Mouse (Mus musculus) heart, embryonic 14.5 days (tissue): ENCODE data around the gene Mpped2. TPM values are rescaled to one million over a fixed set of nuclear protein-coding genes. Genes with fewer than 3 reads are reported as not detected.
A peak's percentile ranks its signal among the peaks of the same experiment; 100 is the strongest.

ENCODE experiments used
- ATAC-seq: fragments of 200-750 bp; cut with Nextera tagmentation; 2 replicates; pipeline ENCODE4 v1.8.0; 2017; ENCODE audit warnings: low read depth, moderate TSS enrichment; ENCODE audit not compliant: insufficient number of reproducible peaks, insufficient read depth, low FRiP score
- H3K27ac ChIP-seq, 2 experiments: fragments of 200-500 bp in 1 of 2; fragments of 300-500 bp in 1 of 2; sonication (generic) in 1 of 2; replicated peaks in 1 of 2; 2 replicates each; pipeline ENCODE4 v1.5.1; 2012 to 2014; ENCODE audit warnings: low read depth in 2 of 2, low read length in 2 of 2, control low read depth in 1 of 2, mild to moderate bottlenecking in 1 of 2, mixed read lengths in 1 of 2; ENCODE audit not compliant: control insufficient read depth in 1 of 2, insufficient read depth in 1 of 2
- H3K27me3 ChIP-seq: fragments of 300-500 bp; sonication (generic); 2 replicates; pipeline ENCODE4 v1.6.1; 2014; ENCODE audit warnings: mild to moderate bottlenecking, low read length, control low read depth; ENCODE audit not compliant: control insufficient read depth, insufficient read depth
- H3K36me3 ChIP-seq: fragments of 300-500 bp; sonication (generic); 2 replicates; pipeline ENCODE4 v1.6.1; 2014; ENCODE audit warnings: mild to moderate bottlenecking, control low read depth, low read length, mixed read lengths; ENCODE audit not compliant: control insufficient read depth, insufficient read depth
- H3K4me1 ChIP-seq, 2 experiments: fragments of 200-500 bp in 1 of 2; fragments of 300-500 bp in 1 of 2; sonication (generic) in 1 of 2; 2 replicates each; pipeline ENCODE4 v1.6.1; 2012 to 2014; ENCODE audit warnings: low read length in 2 of 2, control low read depth in 1 of 2, mixed read lengths in 1 of 2; ENCODE audit not compliant: control insufficient read depth in 2 of 2, insufficient read depth in 2 of 2
- H3K4me2 ChIP-seq: fragments of 300-500 bp; sonication (generic); 2 replicates; pipeline ENCODE4 v1.6.1; 2014; ENCODE audit warnings: mild to moderate bottlenecking, low read length
- H3K4me3 ChIP-seq, 2 experiments: fragments of 200-500 bp in 1 of 2; fragments of 300-500 bp in 1 of 2; sonication (generic) in 1 of 2; 2 replicates each; pipeline ENCODE4 v1.5.1; 2012 to 2014; ENCODE audit warnings: low read length in 2 of 2, mild to moderate bottlenecking in 2 of 2, control low read depth in 1 of 2, low read depth in 1 of 2, moderate library complexity in 1 of 2; ENCODE audit not compliant: control insufficient read depth in 1 of 2, insufficient read depth in 1 of 2
- H3K9ac ChIP-seq: fragments of 300-500 bp; sonication (generic); 2 replicates; pipeline ENCODE4 v1.6.1; 2014; ENCODE audit warnings: mild to moderate bottlenecking, low read length
- H3K9me3 ChIP-seq: fragments of 300-500 bp; sonication (generic); 2 replicates; pipeline ENCODE4 v1.6.1; 2016; ENCODE audit warnings: low read length, control low read depth; ENCODE audit not compliant: control insufficient read depth
- WGBS: fragments of 180-500 bp; shearing (Covaris S2); extraction: QIAGEN DNeasy Blood & Tissue Kit; methylation state at CpG from one replicate; pipeline ENCODE4 v1.1.7; 2014; 5-methylcytosine and 5-hydroxymethylcytosine counted together
- polyA plus RNA-seq: library from polyadenylated mRNA; unstranded; fragments of >200 nt; fragmentation: Nextera tagmentation; extraction: Ambion mirVana; gene quantifications from 2 replicates; pipeline ENCODE4 v1.2.1, GENCODE M21; 2014

The Mpped2 gene
- polyA plus RNA-seq, 1 experiment from 2014 or later: 68.7 TPM

DNA sequence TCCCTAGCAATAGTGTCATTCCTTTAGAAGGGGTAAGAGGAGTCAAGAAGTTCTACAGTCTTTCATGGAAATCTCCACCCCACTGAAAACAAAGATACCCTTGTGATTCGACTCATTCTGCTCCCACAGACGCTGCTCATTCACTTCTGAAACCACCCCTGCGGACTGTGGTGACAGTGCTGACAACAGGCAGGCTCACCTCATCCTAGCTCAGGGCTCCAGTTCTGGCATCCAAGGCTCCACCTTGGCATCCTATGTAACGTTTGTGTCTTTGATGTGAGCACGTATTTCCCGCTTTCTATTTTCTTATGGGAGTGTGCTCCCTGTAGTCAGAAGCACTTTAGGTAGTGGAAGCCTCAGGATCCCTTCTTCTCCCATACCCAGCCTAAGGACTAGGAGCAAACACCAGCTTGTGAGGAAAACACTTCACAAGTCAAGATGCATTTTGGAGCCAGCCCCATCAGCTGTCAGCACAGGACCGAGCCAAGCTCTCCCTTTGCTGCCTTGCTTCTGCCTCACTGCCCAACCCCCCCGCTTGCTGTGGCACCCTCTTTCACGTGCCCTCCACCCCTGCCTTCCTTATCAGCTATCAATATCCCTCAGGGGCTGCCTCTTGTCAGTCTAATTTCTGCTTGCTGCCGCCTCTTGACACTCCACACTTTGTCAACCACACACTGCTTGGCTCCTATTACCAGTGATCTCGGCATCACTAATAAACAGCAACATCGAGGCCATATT lies 135.7 kb downstream of the Mpped2 start:
- Histone ChIP-seq H3K4me3 (no peak overlapping the region), H3K9ac (0 out of 2 replicates have a peak overlapping the region, but pooled peaks have one; percentile 4), H3K36me3 (no peaks in the 10 kb centered on the region), H3K27ac (peak overlapping the region in 1 of 2 experiments; percentile 12; a peak in 1 of 4 replicates), H3K27me3 (no peaks in the 10 kb centered on the region), H3K9me3 (no peaks in the 10 kb centered on the region), H3K4me1 (peaks cover 14 to 23% of the 10 kb centered on the region in 2 experiments), H3K4me2 (peak overlapping the region; percentile 48)
- ATAC-seq: no peak
- WGBS: 22% methylated on average over 12 of the region's 12 CpGs

DNA sequence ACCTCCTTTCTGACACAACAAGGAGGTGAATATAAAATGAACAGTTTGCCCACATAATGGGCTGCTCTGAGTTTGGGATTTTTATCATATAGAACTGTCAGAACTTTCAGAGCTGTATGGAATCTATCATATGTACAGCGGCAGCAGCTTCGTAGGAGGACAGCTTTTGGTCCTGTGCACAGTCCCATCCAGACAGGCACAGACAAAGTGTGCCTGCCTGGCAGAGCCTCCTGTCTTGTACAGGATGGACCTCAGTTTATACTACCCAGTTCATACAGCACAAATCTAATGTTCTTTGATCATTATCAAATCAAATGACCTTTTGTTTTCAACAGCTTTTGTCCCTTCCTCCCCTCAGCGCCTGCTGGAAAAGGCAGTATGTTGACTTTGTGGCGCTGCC lies 136.4 kb downstream of the Mpped2 start:
- peaks cover 14 to 23% of the 10 kb centered on the region in 2 experiments for H3K4me1 ChIP-seq
- no peak overlapping the region for H3K4me3 ChIP-seq
- WGBS: 67% methylated on average over 4 of the region's 4 CpGs
- H3K27me3 ChIP-seq: no peaks in the 10 kb centered on the region
- no peak overlapping the region for H3K9ac ChIP-seq
- H3K9me3 ChIP-seq: no peaks in the 10 kb centered on the region
- peak overlapping the region; percentile 48 for H3K4me2 ChIP-seq
- ATAC-seq: no peak
- H3K27ac ChIP-seq: peak overlapping the region in 1 of 2 experiments; percentile 12; a peak in 1 of 4 replicates
- H3K36me3 ChIP-seq: no peaks in the 10 kb centered on the region

DNA sequence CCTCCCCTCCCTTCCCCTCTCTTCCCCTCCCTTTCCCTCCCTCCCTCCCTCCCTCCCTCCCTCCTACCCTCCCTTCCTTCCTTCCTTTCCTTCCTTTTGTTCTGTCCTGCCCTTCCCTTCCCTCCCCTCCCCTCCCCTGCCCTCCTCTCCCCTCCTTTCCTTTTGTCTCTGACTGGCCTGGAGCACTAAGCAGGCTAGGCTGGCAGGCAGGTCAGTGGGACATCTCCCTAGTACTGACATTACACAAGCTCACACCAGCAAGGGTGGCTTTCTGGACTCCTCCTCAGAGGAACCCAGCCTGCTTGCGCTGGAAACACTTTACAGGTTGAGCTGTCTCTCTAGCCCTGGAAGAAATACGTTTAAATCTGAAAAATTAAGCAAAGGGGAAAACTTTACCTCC lies 139.5 kb downstream of the Mpped2 start:
- WGBS: 64% methylated on average over 2 of the region's 2 CpGs
- Histone ChIP-seq H3K27me3 (no peaks in the 10 kb centered on the region), H3K4me1 (peaks cover 14 to 23% of the 10 kb centered on the region in 2 experiments), H3K36me3 (0 out of 2 replicates have a peak, but pooled peaks cover 2% of the 10 kb centered on the region), H3K9me3 (no peaks in the 10 kb centered on the region), H3K27ac (no peak overlapping the region), H3K4me3 (no peak overlapping the region), H3K4me2 (no peak overlapping the region), H3K9ac (no peak overlapping the region)
- ATAC-seq: no peak

DNA sequence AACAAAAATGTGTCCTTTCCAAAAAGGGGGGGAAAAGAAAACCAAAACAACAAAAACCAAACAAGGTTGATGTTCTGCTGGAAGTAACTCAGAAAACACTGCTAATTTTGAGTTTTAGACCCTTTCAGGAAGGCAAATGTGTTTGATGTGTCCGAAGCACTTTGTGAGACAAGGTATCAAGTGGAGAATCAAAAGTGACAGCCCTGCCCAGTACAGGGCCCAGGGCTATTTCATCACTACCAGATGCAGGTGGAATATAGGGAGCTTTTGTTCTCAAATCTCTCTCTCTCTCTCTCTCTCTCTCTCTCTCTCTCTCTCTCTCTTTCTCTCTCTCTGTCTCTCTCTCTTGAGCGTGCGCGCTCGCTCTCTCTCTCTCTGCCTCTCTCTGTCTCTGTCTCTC lies 140.1 kb downstream of the Mpped2 start:
- H3K36me3 ChIP-seq: 0 out of 2 replicates have a peak, but pooled peaks cover 2% of the 10 kb centered on the region
- peaks cover 14 to 21% of the 10 kb centered on the region in 2 experiments for H3K4me1 ChIP-seq
- WGBS: 89% methylated on average over 5 of the region's 5 CpGs
- H3K4me2 ChIP-seq: no peak overlapping the region
- no peak overlapping the region for H3K4me3 ChIP-seq
- H3K27ac ChIP-seq: no peak overlapping the region
- no peaks in the 10 kb centered on the region for H3K27me3 ChIP-seq
- ATAC-seq: no peak
- H3K9me3 ChIP-seq: no peaks in the 10 kb centered on the region
- no peak overlapping the region for H3K9ac ChIP-seq

DNA sequence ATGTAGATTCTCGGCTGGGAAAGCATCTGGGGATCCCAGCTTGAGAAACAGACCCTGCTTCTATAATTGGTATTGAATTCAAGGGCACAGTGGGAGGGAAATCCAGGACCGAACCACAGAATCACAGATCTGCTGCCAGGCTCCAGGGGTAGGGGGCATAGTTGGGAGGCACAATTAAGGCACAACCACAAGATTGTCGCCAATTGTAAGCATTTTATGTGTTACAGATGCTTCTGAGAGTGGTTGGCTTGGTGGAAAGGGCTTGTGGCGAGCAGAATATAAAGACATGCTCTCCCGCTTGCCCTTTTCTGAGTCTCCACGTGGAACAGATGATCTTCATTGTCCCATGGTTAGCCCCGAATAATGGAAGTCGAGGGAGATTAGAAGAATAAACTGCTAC lies 142.3 kb downstream of the Mpped2 start:
- Histone ChIP-seq H3K9me3 (no peaks in the 10 kb centered on the region), H3K36me3 (0 out of 2 replicates have a peak, but pooled peaks cover 2% of the 10 kb centered on the region), H3K27ac (no peak overlapping the region), H3K27me3 (no peaks in the 10 kb centered on the region), H3K4me1 (peaks cover 4 to 7% of the 10 kb centered on the region in 2 experiments), H3K4me3 (no peak overlapping the region), H3K4me2 (no peak overlapping the region), H3K9ac (no peak overlapping the region)
- WGBS: 81% methylated on average over 8 of the region's 8 CpGs
- ATAC-seq: no peak

DNA sequence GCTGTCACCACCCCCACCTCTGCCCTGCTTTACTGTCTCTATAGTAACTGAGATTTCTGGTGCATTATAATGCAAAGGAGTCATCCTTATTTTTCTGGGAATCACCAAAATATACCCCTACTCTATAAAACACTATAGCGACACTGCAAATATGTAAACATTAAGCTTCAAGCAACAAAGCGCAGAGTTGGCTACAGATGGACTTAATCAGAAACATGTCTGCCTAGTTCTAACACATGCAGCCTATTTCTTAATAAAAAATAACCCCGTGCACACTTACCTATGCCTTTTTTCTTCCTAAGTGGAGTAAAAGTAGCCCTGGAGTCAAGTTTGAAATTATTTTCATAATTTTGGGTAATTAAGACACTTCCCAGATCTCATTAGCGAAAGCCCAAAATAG lies 144.2 kb downstream of the Mpped2 start:
- 91% methylated on average over 4 of the region's 4 CpGs for WGBS

DNA sequence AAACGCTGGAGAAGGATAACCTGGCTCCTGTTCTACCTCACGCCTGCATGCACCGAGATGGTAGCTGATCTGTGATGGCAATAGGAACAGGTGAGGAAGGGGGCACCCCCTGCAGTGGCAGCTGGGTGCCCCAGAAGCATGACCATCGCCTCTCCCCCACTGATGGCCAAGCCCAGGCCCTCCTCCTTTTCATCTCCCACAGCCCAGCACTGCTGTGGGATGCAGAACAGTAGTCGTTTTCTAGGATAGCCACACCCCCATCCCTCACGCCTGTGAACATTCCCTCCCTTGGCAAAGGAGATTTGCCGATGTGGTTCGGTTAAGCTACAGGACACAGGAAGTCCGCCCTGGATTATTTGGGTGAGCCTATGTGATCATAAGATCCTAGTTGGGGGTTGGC lies 151.1 kb downstream of the Mpped2 start:
- Histone ChIP-seq H3K27ac (peak overlapping the region; percentile 56 to 69), H3K9me3 (no peaks in the 10 kb centered on the region), H3K9ac (no peak overlapping the region), H3K36me3 (no peaks in the 10 kb centered on the region), H3K4me3 (no peak overlapping the region), H3K27me3 (no peaks in the 10 kb centered on the region), H3K4me1 (peaks cover 20 to 37% of the 10 kb centered on the region in 2 experiments), H3K4me2 (peak overlapping the region; percentile 53; the same call in 1 of the 2 replicates)
- peak; percentile 40; the same call in 1 of the 2 replicates for ATAC-seq
- 50% methylated on average over 9 of the region's 9 CpGs for WGBS

More for the DNA sequence above, 144.2 kb downstream of the Mpped2 start:
- Histone ChIP-seq H3K36me3 (0 out of 2 replicates have a peak, but pooled peaks cover 2% of the 10 kb centered on the region), H3K27me3 (no peaks in the 10 kb centered on the region), H3K4me1 (peaks cover 0 to 4% of the 10 kb centered on the region in 2 experiments; a peak in 3 of 4 replicates), H3K9ac (no peak overlapping the region), H3K9me3 (no peaks in the 10 kb centered on the region), H3K4me3 (no peak overlapping the region), H3K27ac (no peak overlapping the region), H3K4me2 (no peak overlapping the region)
- no peak for ATAC-seq
